Mouse (Mus musculus) heart, adult 2 months (tissue): ENCODE results near the gene Strada.

Experiments
- CTCF ChIP-seq: fragments of 200-600 bp; IDR thresholded peaks from 2 replicates; pipeline ENCODE4 v1.8.1; 2022; ENCODE audit warnings: antibody characterized with exemption, mild to moderate bottlenecking, moderate library complexity
- POLR2A ChIP-seq: fragments of 200-500 bp; IDR thresholded peaks from 2 replicates; pipeline ENCODE4 v1.6.1; 2011; ENCODE audit warnings: mild to moderate bottlenecking, low read depth, low read length, control low read depth; ENCODE audit not compliant: insufficient read depth

- TF ChIP-seq CTCF (no peak), POLR2A (no peak)
Measured at GRCm38 (mm10) chr11:106125827-106126226, 76.1 kb downstream of the Strada start.
